Mouse (Mus musculus): Measurements from ENCODE around the gene Dhx37. TPM values are rescaled to one million over a fixed set of nuclear protein-coding genes. Genes with fewer than 3 reads are reported as not detected.
"Not testable (repeated sequence)": the region's sequence is repeated elsewhere in the genome, so short reads cannot be mapped to it uniquely, and the experiment has no call there.

Gene Dhx37
- polyA plus RNA-seq, 1 experiment from 2014 or later: 8.2 TPM

- H3K9ac ChIP-seq (ENCODE audit: low read length): peak overlapping the region; percentile 100
- H3K27me3 ChIP-seq (ENCODE audit: control insufficient read depth, insufficient read depth, low read length): no peaks in the 10 kb centered on the region
- H3K4me1 ChIP-seq (ENCODE audit: control insufficient read depth in 2 of 2, insufficient read depth in 2 of 2, low read length in 2 of 2): peaks cover 17 to 38% of the 10 kb centered on the region in 2 experiments
- peak overlapping the region; percentile 96 to 99 for H3K27ac ChIP-seq (replicated peaks in 1 of 2; ENCODE audit: control insufficient read depth in 1 of 2, insufficient read depth in 1 of 2, low read depth in 2 of 2, low read length in 2 of 2)
- 17% methylated on average over 13 of the region's 13 CpGs for WGBS
- peaks cover 34% of the 10 kb centered on the region for H3K36me3 ChIP-seq (ENCODE audit: control insufficient read depth, insufficient read depth, low read length)
- H3K4me3 ChIP-seq (ENCODE audit: control insufficient read depth in 1 of 2, insufficient read depth in 1 of 2, low read depth in 1 of 2, low read length in 2 of 2): peak overlapping the region; percentile 87 to 99
- peak overlapping the region; percentile 96 for H3K4me2 ChIP-seq (ENCODE audit: low read length)
- no peak for ATAC-seq (ENCODE audit: insufficient number of reproducible peaks, insufficient read depth, low FRiP score, low read depth)
- H3K9me3 ChIP-seq (ENCODE audit: control insufficient read depth, low read length): no peaks in the 10 kb centered on the region
Observed at GRCm38 (mm10) chr5:125388358-125389092, 45.4 kb downstream of the Dhx37 start.

- not testable (repeated sequence) for H3K4me3 ChIP-seq (ENCODE audit: control insufficient read depth in 1 of 2, insufficient read depth in 1 of 2, low read depth in 1 of 2, low read length in 2 of 2); H3K9ac ChIP-seq (ENCODE audit: low read length); H3K27ac ChIP-seq (replicated peaks in 1 of 2; ENCODE audit: control insufficient read depth in 1 of 2, insufficient read depth in 1 of 2, low read depth in 2 of 2, low read length in 2 of 2); H3K27me3 ChIP-seq (ENCODE audit: control insufficient read depth, insufficient read depth, low read length); ATAC-seq (ENCODE audit: insufficient number of reproducible peaks, insufficient read depth, low FRiP score, low read depth); H3K9me3 ChIP-seq (ENCODE audit: control insufficient read depth, low read length); H3K4me2 ChIP-seq (ENCODE audit: low read length)
- H3K36me3 ChIP-seq (ENCODE audit: control insufficient read depth, insufficient read depth, low read length): peaks cover 41% of the 10 kb centered on the region
- WGBS: 83% methylated on average over 5 of the region's 6 CpGs
- H3K4me1 ChIP-seq (ENCODE audit: control insufficient read depth in 2 of 2, insufficient read depth in 2 of 2, low read length in 2 of 2): peaks cover 11 to 32% of the 10 kb centered on the region in 2 experiments
Observed at GRCm38 (mm10) chr5:125387295-125387694, 46.6 kb downstream of the Dhx37 start.

- peaks cover 41% of the 10 kb centered on the region for H3K36me3 ChIP-seq (ENCODE audit: control insufficient read depth, insufficient read depth, low read length)
- H3K27me3 ChIP-seq (ENCODE audit: control insufficient read depth, insufficient read depth, low read length): no peaks in the 10 kb centered on the region
- H3K9ac ChIP-seq (ENCODE audit: low read length): no peak overlapping the region
- peak overlapping the region; percentile 38 for H3K4me2 ChIP-seq (ENCODE audit: low read length)
- H3K27ac ChIP-seq (replicated peaks in 1 of 2; ENCODE audit: control insufficient read depth in 1 of 2, insufficient read depth in 1 of 2, low read depth in 2 of 2, low read length in 2 of 2): no peak overlapping the region
- H3K4me3 ChIP-seq (ENCODE audit: control insufficient read depth in 1 of 2, insufficient read depth in 1 of 2, low read depth in 1 of 2, low read length in 2 of 2): peak overlapping the region in 1 of 2 experiments; percentile 9; a peak in 1 of 4 replicates
- H3K4me1 ChIP-seq (ENCODE audit: control insufficient read depth in 2 of 2, insufficient read depth in 2 of 2, low read length in 2 of 2): peaks cover 0 to 14% of the 10 kb centered on the region in 2 experiments; a peak in 2 of 4 replicates
- WGBS: 64% methylated on average over 8 of the region's 8 CpGs
- no peak for ATAC-seq (ENCODE audit: insufficient number of reproducible peaks, insufficient read depth, low FRiP score, low read depth)
- H3K9me3 ChIP-seq (ENCODE audit: control insufficient read depth, low read length): no peaks in the 10 kb centered on the region
Observed at GRCm38 (mm10) chr5:125385215-125385940, 48.5 kb downstream of the Dhx37 start.

- Histone ChIP-seq H3K27me3 (ENCODE audit: control insufficient read depth, insufficient read depth, low read length) (no peaks in the 10 kb centered on the region), H3K9ac (ENCODE audit: low read length) (peak overlapping the region; percentile 16; the same call in 1 of the 2 replicates), H3K4me3 (ENCODE audit: control insufficient read depth in 1 of 2, insufficient read depth in 1 of 2, low read depth in 1 of 2, low read length in 2 of 2) (no peak overlapping the region), H3K4me1 (ENCODE audit: control insufficient read depth in 2 of 2, insufficient read depth in 2 of 2, low read length in 2 of 2) (peaks cover 0 to 11% of the 10 kb centered on the region in 2 experiments; a peak in 1 of 4 replicates), H3K27ac (replicated peaks in 1 of 2; ENCODE audit: control insufficient read depth in 1 of 2, insufficient read depth in 1 of 2, low read depth in 2 of 2, low read length in 2 of 2) (no peak overlapping the region), H3K36me3 (ENCODE audit: control insufficient read depth, insufficient read depth, low read length) (peaks cover 41% of the 10 kb centered on the region), H3K9me3 (ENCODE audit: control insufficient read depth, low read length) (no peaks in the 10 kb centered on the region), H3K4me2 (ENCODE audit: low read length) (no peak overlapping the region)
- no peak for ATAC-seq (ENCODE audit: insufficient number of reproducible peaks, insufficient read depth, low FRiP score, low read depth)
- WGBS: 73% methylated on average over 2 of the region's 2 CpGs
Observed at GRCm38 (mm10) chr5:125384512-125385214, 49.3 kb downstream of the Dhx37 start.

GRCm38 (mm10) chr5:125383637-125384420 lies 50.1 kb downstream of the Dhx37 start:
- H3K27me3 ChIP-seq (ENCODE audit: control insufficient read depth, insufficient read depth, low read length): no peaks in the 10 kb centered on the region
- H3K9ac ChIP-seq (ENCODE audit: low read length): no peak overlapping the region
- H3K9me3 ChIP-seq (ENCODE audit: control insufficient read depth, low read length): no peaks in the 10 kb centered on the region
- no peak overlapping the region for H3K4me3 ChIP-seq (ENCODE audit: control insufficient read depth in 1 of 2, insufficient read depth in 1 of 2, low read depth in 1 of 2, low read length in 2 of 2)
- peaks cover 0 to 11% of the 10 kb centered on the region in 2 experiments; a peak in 1 of 4 replicates for H3K4me1 ChIP-seq (ENCODE audit: control insufficient read depth in 2 of 2, insufficient read depth in 2 of 2, low read length in 2 of 2)
- H3K4me2 ChIP-seq (ENCODE audit: low read length): no peak overlapping the region
- ATAC-seq (ENCODE audit: insufficient number of reproducible peaks, insufficient read depth, low FRiP score, low read depth): no peak
- no peak overlapping the region for H3K27ac ChIP-seq (replicated peaks in 1 of 2; ENCODE audit: control insufficient read depth in 1 of 2, insufficient read depth in 1 of 2, low read depth in 2 of 2, low read length in 2 of 2)
- 67% methylated on average over 3 of the region's 3 CpGs for WGBS
- H3K36me3 ChIP-seq (ENCODE audit: control insufficient read depth, insufficient read depth, low read length): peaks cover 41% of the 10 kb centered on the region

GRCm38 (mm10) chr5:125382673-125383558 lies 51.0 kb downstream of the Dhx37 start:
- 0 out of 4 replicates have a peak overlapping the region, but pooled peaks of 1 of the 2 experiments have one; percentile 21 for H3K27ac ChIP-seq (replicated peaks in 1 of 2; ENCODE audit: control insufficient read depth in 1 of 2, insufficient read depth in 1 of 2, low read depth in 2 of 2, low read length in 2 of 2)
- WGBS: 45% methylated on average over 6 of the region's 6 CpGs

More at GRCm38 (mm10) chr5:125382673-125383558, 51.0 kb downstream of the Dhx37 start:
- Histone ChIP-seq H3K9me3 (ENCODE audit: control insufficient read depth, low read length) (no peaks in the 10 kb centered on the region), H3K9ac (ENCODE audit: low read length) (no peak overlapping the region), H3K4me1 (ENCODE audit: control insufficient read depth in 2 of 2, insufficient read depth in 2 of 2, low read length in 2 of 2) (peaks cover 0 to 11% of the 10 kb centered on the region in 2 experiments; a peak in 1 of 4 replicates), H3K27me3 (ENCODE audit: control insufficient read depth, insufficient read depth, low read length) (no peaks in the 10 kb centered on the region), H3K4me3 (ENCODE audit: control insufficient read depth in 1 of 2, insufficient read depth in 1 of 2, low read depth in 1 of 2, low read length in 2 of 2) (no peak overlapping the region), H3K36me3 (ENCODE audit: control insufficient read depth, insufficient read depth, low read length) (peaks cover 33% of the 10 kb centered on the region), H3K4me2 (ENCODE audit: low read length) (no peak overlapping the region)
- peak; percentile 44 for ATAC-seq (ENCODE audit: insufficient number of reproducible peaks, insufficient read depth, low FRiP score, low read depth)

All from heart, embryonic 14.5 days (tissue).